8 mouse cellular contexts compared by ENCODE assay signal in the genomic region with DNA sequence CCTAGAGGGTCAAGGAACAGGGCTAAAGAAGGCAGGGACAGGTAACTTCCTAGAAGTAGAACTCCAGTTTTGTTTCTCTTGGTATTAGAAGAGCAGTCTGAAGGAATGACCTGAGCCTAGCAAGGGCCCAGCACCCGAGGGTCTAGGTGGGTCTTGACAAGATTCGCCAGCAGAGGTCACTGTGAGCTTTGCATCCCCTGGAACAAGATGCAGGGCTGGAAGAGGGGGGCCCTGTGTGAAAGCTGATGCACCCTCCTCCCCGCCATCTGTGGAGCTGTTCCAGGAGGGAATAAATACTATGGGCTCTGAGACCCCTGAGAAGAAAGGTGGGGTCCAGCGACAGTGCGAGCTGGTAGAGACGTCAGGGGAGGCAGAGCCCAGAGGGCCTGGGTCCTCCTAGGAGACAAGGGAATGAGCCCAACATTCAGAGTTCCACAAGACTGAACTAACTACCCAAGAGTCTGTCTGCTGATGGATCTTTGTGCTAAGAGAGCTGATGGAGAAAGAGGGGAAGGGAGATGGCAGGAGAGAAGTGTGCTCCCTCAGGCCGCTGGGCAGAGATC. TPM values are rescaled to one million over a fixed set of nuclear protein-coding genes. Genes with fewer than 3 reads are reported as not detected.
DNase-seq lines count a peak whose midpoint lies in the region; TF ChIP-seq lines count a peak whose summit lies in the region.

No protein-coding gene starts in this region.

- no peaks in the 10 kb centered on the region for H3K36me3 ChIP-seq in ES-E14 (ENCODE audit: control insufficient read depth, insufficient read depth, low read length, poor library complexity, severe bottlenecking)

- peak overlapping the region in 1 of 2 experiments; percentile 67; a peak in 2 of 4 replicates for H3K4me3 ChIP-seq in ES-E14 (ENCODE audit: insufficient read depth in 1 of 2, low read depth in 1 of 2, low read length in 2 of 2, poor library complexity in 1 of 2, severe bottlenecking in 1 of 2)

- peaks cover 0 to 10% of the 10 kb centered on the region in 2 experiments; a peak in 2 of 4 replicates for H3K4me1 ChIP-seq in ES-E14 (ENCODE audit: control insufficient read depth in 2 of 2, insufficient read depth in 2 of 2, low read length in 2 of 2, poor library complexity in 1 of 2)

- peak overlapping the region; percentile 24; the same call in 1 of the 2 replicates for H3K27ac ChIP-seq in ES-E14 (ENCODE audit: insufficient read depth, low read depth, low read length, poor library complexity, severe bottlenecking)

- no peaks in the 10 kb centered on the region for H3K9me3 ChIP-seq in ES-E14 (ENCODE audit: control insufficient read depth, insufficient read depth, low read depth, low read length)

- H3K9ac ChIP-seq in ES-E14 (ENCODE audit: insufficient read depth, low read depth, low read length, poor library complexity, severe bottlenecking), result no peak overlapping the region

- in situ Hi-C loops in ES-E14 (cut with MboI; ENCODE audit: low sequenced_read_pairs in 2 of 2, unreplicated experiment in 2 of 2), result no loop called here

- peak; percentile 40 for DNase-seq in gastrocnemius, adult 18-20 months (ENCODE audit: low spot score)
- DNase-seq in gastrocnemius, postnatal 25 days, result no peak
- peak; percentile 59 for DNase-seq in ES-E14 (ENCODE audit: low read depth, low spot score)
- peak; percentile 76 to 77 for DNase-seq in cerebellum, postnatal 36 days
- DNase-seq in gastrocnemius, postnatal 4 days (ENCODE audit: low spot score in 2 of 2), result peak; percentile 43 to 69
- peak; percentile 86 for DNase-seq in kidney, postnatal 10 days
- DNase-seq in mesoderm, embryonic 11.5 days (ENCODE audit: low read depth, low spot score), result peak; percentile 65
- peak; percentile 61 for DNase-seq in thymus, postnatal 14 days

TF ChIP-seq in ES-E14, 5 proteins besides CTCF, POLR2A, EP300 and RAD21:
- TF ChIP-seq ZNF384 (IDR thresholded peaks at IDR 0.05; ENCODE audit: low read depth, low read length) (no peak), CHD2 (IDR thresholded peaks at IDR 0.05; ENCODE audit: low read depth, low read length) (no peak), ZC3H11A (IDR thresholded peaks at IDR 0.05; ENCODE audit: borderline replicate concordance, low read depth, low read length) (peak; percentile 12; the same call in 1 of the 2 replicates)

RNA-seq across cellular contexts. Expression of gene Rasgef1a, which starts 53.8 kb away (rescaled TPM):
- total RNA-seq in gastrocnemius, adult 18-20 months (2021), result under 1 TPM; 0.09 to 0.26 TPM
- total RNA-seq in gastrocnemius, postnatal 25 days (2021), result under 1 TPM; 0.29 to 0.33 TPM
- total RNA-seq in ES-E14 (2012; rRNA removed), result 0.94 and 1.3 TPM in 2 replicates
- under 1 TPM; 0.65 to 0.69 TPM for total RNA-seq in gastrocnemius, postnatal 4 days (2021)
